Mouse (Mus musculus) C2C12 (cell line): ENCODE measurements around the gene Zbtb16. TPM values are rescaled to one million over a fixed set of nuclear protein-coding genes. Genes with fewer than 3 reads are reported as not detected.

Experiments
- H3K27me3 ChIP-seq: one replicate; pipeline ENCODE4 v1.6.1; 2011; ENCODE audit not compliant: control insufficient read depth, insufficient read depth, insufficient read length
- H3K36me3 ChIP-seq: one replicate; pipeline ENCODE4 v1.6.1; 2011; ENCODE audit not compliant: control insufficient read depth, insufficient read depth
- H3K4me3 ChIP-seq: one replicate; pipeline ENCODE4 v1.5.1; 2011; ENCODE audit warnings: mild to moderate bottlenecking, control low read depth; ENCODE audit not compliant: poor library complexity, insufficient read depth, severe bottlenecking
- H3K79me2 ChIP-seq: one replicate; pipeline ENCODE4 v1.6.1; 2011; ENCODE audit not compliant: control insufficient read depth, insufficient read depth
- H3K79me3 ChIP-seq: one replicate; pipeline ENCODE4 v1.6.1; 2011; ENCODE audit warnings: low read depth, control low read depth
- H3ac ChIP-seq: one replicate; pipeline ENCODE3; 2011; ENCODE audit warnings: low read depth; ENCODE audit not compliant: control insufficient read depth, insufficient read length
- CEBPB ChIP-seq: IDR thresholded peaks from one replicate; pipeline ENCODE4 v1.6.1; 2011; ENCODE audit warnings: low read depth, mild to moderate bottlenecking, control low read depth, moderate library complexity
- CTCF ChIP-seq: IDR thresholded peaks from one replicate; pipeline ENCODE4 v1.5.1; 2011; ENCODE audit not compliant: control insufficient read depth, insufficient read depth, insufficient read length
- FOSL1 ChIP-seq: IDR thresholded peaks from one replicate; pipeline ENCODE4 v1.8.0; 2011; ENCODE audit warnings: mild to moderate bottlenecking, low read length; ENCODE audit not compliant: poor library complexity, insufficient read depth, severe bottlenecking
- MAX ChIP-seq: IDR thresholded peaks from one replicate; pipeline ENCODE4 v1.6.1; 2011; ENCODE audit warnings: mild to moderate bottlenecking, control low read depth
- MYOD1 ChIP-seq: IDR thresholded peaks from one replicate; pipeline ENCODE4 v1.6.1; 2011; ENCODE audit warnings: low read depth; ENCODE audit not compliant: control insufficient read depth, insufficient read length
- MYOG ChIP-seq: IDR thresholded peaks from one replicate; pipeline ENCODE4 v1.6.1; 2011; ENCODE audit not compliant: control insufficient read depth, insufficient read length; ENCODE audit errors: extremely low read depth
- USF1 ChIP-seq: IDR thresholded peaks from one replicate; pipeline ENCODE4 v1.6.1; 2011; ENCODE audit warnings: low read depth, mild to moderate bottlenecking, control low read depth, moderate library complexity
- polyA plus RNA-seq: library from polyadenylated mRNA; unstranded; fragments of >200 nt; fragmentation: generic; extraction: Trizol; gene quantifications from one replicate; pipeline ENCODE4 v1.2.1, GENCODE M21; 2012; ENCODE audit warnings: missing spikeins

Gene Zbtb16
- polyA plus RNA-seq, 1 experiment: not detected

DNA sequence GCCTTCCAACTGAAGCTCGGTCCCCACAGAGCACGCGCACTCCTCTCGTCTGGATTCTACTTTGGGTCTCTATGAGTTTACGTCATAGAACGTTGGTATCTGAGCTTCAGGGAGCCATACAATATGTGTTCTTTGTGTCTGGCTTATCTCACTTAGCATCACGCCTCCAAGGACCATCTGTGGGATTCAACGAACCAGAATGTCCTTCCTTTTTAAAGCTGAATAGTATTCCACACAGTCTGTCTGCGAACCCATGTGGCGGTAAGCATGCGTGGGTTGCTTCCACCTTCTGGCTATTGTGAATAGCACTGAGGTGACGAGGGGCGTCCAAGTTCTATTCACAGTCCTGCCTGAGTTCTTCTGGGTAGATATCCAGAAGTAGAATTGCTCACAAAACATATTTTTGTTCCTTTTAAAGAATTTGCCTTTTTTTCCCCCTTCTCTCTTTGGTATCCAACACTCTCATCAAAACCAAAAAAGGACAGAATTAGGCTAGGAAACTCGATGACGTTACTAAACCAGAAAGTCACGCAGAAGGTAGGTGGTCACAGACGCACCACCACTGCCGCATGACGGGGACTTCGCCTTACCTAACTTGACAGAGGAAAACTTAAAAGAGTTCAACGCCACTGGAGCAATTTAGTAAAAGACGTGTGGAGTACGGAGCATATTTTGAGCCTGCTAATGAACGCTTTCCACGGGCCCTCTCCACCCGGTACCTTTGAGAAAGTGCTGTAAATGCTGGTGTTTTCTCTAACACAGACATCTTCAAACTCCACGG is 32.4 kb downstream of the Zbtb16 start:
- TF ChIP-seq USF1: no peak
- no peak for TF ChIP-seq MAX
- no peak for TF ChIP-seq MYOG
- no peak overlapping the region for H3K4me3 ChIP-seq
- peaks cover 5% of the 10 kb centered on the region for H3K27me3 ChIP-seq
- H3ac ChIP-seq: no peak overlapping the region
- H3K79me3 ChIP-seq: no peaks in the 10 kb centered on the region
- no peaks in the 10 kb centered on the region for H3K79me2 ChIP-seq
- H3K36me3 ChIP-seq: no peaks in the 10 kb centered on the region

DNA sequence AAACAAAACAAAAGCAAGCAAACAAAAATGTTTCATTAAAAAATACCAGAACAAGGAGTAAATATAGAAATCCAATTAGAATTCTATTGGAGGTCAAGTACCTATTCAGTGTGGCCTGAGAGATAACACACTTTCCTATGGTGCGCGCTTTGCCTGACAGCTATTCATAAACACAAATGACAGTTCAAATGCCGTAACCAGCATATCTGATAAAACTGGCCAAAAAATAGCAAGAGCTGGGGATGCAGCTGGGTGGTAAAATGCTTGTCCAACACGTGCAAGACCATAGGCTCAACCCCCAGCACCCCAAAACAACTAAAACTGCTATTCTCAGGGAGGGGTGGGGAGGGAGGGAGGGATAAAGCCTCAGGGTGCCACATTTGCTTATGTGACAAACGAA is 33.6 kb downstream of the Zbtb16 start:
- H3K4me3 ChIP-seq: no peak overlapping the region
- no peaks in the 10 kb centered on the region for H3K79me2 ChIP-seq
- no peaks in the 10 kb centered on the region for H3K79me3 ChIP-seq
- H3K36me3 ChIP-seq: no peaks in the 10 kb centered on the region
- TF ChIP-seq USF1 (no peak), CEBPB (no peak), MAX (no peak), MYOD1 (no peak), FOSL1 (no peak), CTCF (no peak), MYOG (no peak)
- peaks cover 5% of the 10 kb centered on the region for H3K27me3 ChIP-seq
- no peak overlapping the region for H3ac ChIP-seq

DNA sequence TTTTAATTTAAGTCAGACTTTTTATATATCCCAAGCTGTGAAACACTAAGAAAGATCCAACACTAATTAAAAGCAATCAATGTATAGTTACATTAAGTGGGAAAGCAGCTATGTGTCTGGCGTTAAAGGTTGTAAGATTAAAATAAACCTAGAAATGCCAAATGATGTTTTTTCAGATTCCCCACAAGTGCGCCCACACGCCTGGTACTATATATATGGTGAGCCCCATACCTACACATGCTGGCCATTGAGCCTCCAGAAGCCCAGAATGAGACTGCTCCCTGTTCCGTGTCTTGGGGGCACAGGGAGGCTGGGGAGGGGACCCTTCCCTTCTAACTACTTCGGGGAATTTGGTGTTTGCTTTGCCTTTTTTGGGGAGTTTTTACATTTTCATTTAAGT is 34.7 kb downstream of the Zbtb16 start:
- H3K4me3 ChIP-seq: no peak overlapping the region
- TF ChIP-seq USF1 (no peak), MYOG (no peak), MAX (no peak), FOSL1 (no peak)
- H3K79me3 ChIP-seq: no peaks in the 10 kb centered on the region
- no peak overlapping the region for H3ac ChIP-seq
- H3K79me2 ChIP-seq: no peaks in the 10 kb centered on the region
- H3K36me3 ChIP-seq: no peaks in the 10 kb centered on the region
- peaks cover 5% of the 10 kb centered on the region for H3K27me3 ChIP-seq

DNA sequence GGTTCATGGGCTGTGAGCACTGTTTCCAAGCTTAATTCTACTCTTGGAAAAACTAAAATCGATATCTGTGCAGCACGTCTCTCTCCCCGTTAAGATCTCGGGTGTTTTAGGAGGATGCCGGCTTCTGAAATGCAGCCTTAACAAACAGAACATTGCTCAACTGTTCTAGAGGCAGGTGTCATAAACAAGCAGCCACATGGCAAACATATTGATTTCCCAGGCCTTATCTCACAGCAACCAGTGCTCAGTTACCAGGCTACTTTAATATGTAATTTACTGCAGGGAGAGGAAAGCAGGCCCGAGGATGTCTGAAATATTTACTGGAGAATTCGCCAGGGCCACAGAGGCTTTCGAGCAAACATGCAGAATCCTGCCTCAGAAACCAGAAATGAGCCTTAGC is 35.4 kb downstream of the Zbtb16 start:
- no peaks in the 10 kb centered on the region for H3K79me3 ChIP-seq
- H3K36me3 ChIP-seq: no peaks in the 10 kb centered on the region
- TF ChIP-seq MYOG (no peak), MAX (no peak), MYOD1 (no peak), CEBPB (no peak), FOSL1 (no peak), CTCF (no peak), USF1 (no peak)
- no peaks in the 10 kb centered on the region for H3K79me2 ChIP-seq
- H3ac ChIP-seq: no peak overlapping the region
- H3K27me3 ChIP-seq: peaks cover 5% of the 10 kb centered on the region
- H3K4me3 ChIP-seq: no peak overlapping the region

DNA sequence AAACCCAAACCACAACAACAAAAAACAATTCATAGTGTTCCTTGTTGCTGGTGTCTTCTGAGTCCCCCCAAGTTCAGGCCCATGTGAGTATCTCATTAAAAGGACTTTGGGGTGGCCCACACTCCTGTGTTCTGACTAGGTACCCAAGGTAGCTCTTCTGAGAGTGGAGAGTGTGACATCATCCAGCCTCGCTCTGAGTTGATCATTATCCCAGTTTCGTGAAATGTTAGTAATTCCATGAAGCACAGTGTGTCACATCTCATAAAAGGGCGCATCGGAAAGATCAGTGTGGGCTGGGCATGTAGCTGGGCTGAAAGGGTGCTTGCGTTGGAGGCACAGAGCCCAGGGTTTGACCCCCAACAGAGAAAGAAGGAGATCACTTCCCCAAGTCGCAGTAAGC is 38.0 kb downstream of the Zbtb16 start:
- H3K27me3 ChIP-seq: peaks cover 5% of the 10 kb centered on the region
- H3K79me2 ChIP-seq: no peaks in the 10 kb centered on the region

DNA sequence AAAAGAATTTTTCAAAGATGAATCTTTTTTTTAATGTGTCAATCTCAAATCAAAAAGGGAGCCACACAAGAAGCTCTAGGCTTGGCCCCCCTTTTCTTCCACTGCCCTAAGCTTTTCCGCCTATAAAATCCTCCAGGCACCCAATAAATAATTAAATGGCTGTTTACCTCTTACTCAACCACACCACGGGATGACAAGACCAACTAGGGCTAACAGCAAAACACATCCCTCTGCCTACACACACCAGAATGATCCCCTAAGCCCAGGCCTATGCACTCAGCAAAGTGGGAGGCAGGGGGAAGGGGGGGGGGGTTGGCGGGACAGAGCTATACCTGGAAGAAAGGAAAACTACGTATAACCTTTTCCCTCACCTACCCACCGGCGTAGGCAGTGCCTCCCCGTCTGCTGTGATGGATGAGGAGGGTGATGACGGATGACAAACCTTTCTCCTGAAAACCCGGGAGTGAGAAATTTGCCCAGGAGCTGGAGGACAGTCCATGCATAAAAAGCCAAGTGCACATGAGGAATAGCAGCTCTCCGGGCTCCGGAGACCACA is 39.7 kb downstream of the Zbtb16 start:
- Histone ChIP-seq H3K79me2 (no peaks in the 10 kb centered on the region), H3K4me3 (no peak overlapping the region), H3K79me3 (no peaks in the 10 kb centered on the region), H3K27me3 (peaks cover 5% of the 10 kb centered on the region), H3ac (no peak overlapping the region), H3K36me3 (no peaks in the 10 kb centered on the region)
- TF ChIP-seq MAX (no peak), MYOG (no peak), CTCF (no peak), USF1 (no peak), FOSL1 (no peak), CEBPB (no peak), MYOD1 (no peak)

More for the DNA sequence above, 38.0 kb downstream of the Zbtb16 start:
- Histone ChIP-seq H3ac (no peak overlapping the region), H3K79me3 (no peaks in the 10 kb centered on the region), H3K4me3 (no peak overlapping the region), H3K36me3 (no peaks in the 10 kb centered on the region)
- no peak for TF ChIP-seq CTCF
- TF ChIP-seq USF1: no peak
- no peak for TF ChIP-seq FOSL1
- TF ChIP-seq MAX: no peak
- no peak for TF ChIP-seq MYOG
- TF ChIP-seq CEBPB: no peak
- no peak for TF ChIP-seq MYOD1
